Mouse (Mus musculus): Measurements from ENCODE around the gene Mocs3.

GRCm38 (mm10) chr2:168230773-168231470 is 500 bp downstream of the Mocs3 start:
- TF ChIP-seq CTCF (IDR thresholded peaks at IDR 0.05; ENCODE audit: borderline replicate concordance, extremely low read depth, insufficient read depth, insufficient read length): no peak
- TF ChIP-seq POLR2A (IDR thresholded peaks at IDR 0.05; ENCODE audit: borderline replicate concordance, extremely low read depth, insufficient read depth, insufficient read length, poor library complexity, severe bottlenecking): no peak

Measured in brain, embryonic 14.5 days (tissue).